Mouse (Mus musculus) spleen, postnatal 36 days (tissue): ENCODE data around the gene Btbd11.
"Not testable (repeated sequence)": the region's sequence is repeated elsewhere in the genome, so short reads cannot be mapped to it uniquely, and the experiment has no call there.

ENCODE experiments used
- DNase-seq, 2 experiments: peaks; one replicate each; pipeline ENCODE4 v3.0.0; 2022; ENCODE audit warnings: low spot score in 2 of 2, mixed read lengths in 1 of 2

Btbd11 gene

DNA sequence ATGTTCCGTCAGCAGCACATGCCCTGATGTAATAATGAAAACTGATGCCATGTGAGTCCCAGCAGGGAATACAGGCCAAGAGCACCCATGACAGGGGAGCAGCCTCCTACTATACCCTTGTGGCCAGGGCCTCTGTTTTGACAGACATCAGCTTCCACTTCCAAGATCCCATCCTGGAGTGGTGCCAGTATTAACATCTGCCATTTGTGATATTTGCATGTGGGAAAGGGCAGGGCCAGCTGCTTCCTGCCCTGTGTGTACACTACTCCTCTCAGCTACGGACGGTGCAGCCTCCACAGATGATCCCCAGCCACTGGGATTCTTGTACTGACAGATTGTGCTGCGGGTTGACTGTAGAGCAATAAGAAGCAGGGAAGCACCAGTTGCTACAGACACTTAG lies 269.3 kb downstream of the Btbd11 start:
- no peak for DNase-seq

DNA sequence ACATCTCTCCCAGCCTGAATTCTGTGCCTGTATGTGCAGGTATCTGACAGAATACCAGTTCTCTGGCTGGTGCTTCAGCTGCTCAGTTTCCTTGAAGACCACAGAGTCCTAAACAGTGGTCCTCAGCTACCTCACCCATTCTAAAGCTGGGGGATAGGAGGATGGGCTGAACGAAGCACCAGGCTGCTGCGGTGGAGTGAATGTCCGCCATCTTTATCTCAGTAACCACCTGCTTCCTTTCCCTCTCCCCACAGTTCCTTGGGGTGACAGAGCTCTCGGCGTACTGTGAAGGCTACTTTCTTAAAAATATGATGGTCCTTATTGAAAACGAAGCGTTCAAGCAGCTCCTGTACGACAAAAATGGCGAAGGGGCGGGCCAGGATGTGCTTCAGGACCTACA lies 271.3 kb downstream of the Btbd11 start:
- no peak for DNase-seq

GRCm38 (mm10) chr10:85673512-85673921 lies 286.9 kb downstream of the Btbd11 start:
- DNase-seq = no peak

- no peak for DNase-seq
Measured at GRCm38 (mm10) chr10:85678635-85679034, 292.0 kb downstream of the Btbd11 start.

- DNase-seq = no peak
Measured at GRCm38 (mm10) chr10:85682446-85682845, 295.8 kb downstream of the Btbd11 start.

DNA sequence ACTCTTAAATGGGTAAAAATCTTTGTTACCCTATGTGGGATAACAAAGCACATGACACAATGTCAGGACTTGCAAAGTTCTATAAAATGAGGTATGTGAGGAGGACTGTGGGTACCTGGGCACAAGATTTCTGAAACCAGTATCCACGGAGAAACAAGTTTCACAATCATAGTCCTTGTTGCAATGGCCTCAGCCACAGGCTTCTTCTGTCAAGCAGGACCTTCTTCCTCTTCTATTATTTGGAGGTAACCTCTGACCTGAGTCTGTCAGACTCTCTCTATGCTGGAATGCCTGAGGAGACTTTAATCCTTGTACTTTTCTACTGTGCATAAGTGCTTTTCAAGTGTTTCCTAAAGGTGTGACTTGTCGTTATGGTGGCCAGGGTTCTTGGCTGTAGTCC lies 307.8 kb downstream of the Btbd11 start:
- DNase-seq = not testable (repeated sequence)

DNA sequence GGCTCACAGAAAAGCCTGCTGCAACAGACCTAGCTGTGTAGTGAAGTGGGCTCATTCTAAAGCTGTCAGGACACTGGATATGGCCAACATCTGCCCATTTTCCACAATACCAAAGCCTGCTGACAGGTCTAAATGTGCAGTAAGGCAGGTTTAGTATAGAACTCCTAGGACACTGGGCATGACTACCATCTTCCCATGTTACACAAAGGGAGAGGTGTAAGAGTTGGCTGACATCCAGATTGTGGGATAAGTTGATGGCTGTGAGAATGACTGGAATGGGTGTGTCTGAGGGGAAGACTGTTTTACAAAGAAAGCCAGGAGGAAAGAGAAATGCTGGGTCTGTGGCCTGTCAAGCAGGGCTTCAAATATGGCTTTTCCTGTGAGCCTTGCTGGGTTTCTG lies 313.1 kb downstream of the Btbd11 start:
- no peak for DNase-seq

GRCm38 (mm10) chr10:85709790-85710189 lies 323.2 kb downstream of the Btbd11 start:
- DNase-seq = not testable (repeated sequence)
